Mouse (Mus musculus): ENCODE data around the gene Scand1.

DNA sequence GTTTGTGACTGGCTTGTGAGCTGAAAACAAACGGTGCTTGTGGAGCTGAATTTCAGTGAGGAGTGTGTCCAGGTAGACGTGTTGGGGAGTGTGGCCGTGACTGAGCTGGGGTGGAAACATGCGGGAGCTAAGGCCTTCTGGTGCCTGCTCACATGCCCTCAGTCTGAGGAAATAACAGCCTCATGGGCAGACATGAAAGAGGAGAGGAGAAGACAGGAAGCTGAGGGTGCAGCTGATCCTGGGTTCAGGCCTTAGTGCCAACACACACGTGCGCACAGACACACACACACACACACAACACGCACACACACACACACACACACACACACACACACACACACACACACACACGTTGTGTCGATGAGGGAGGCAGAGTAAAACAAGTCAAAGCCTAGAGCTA, 44.9 kb downstream of the Scand1 start:
- TF ChIP-seq CTCF (IDR thresholded peaks at IDR 0.05; ENCODE audit: low read depth): no peak
- no peak for TF ChIP-seq EP300 (IDR thresholded peaks at IDR 0.05; ENCODE audit: low read depth)
